Mouse (Mus musculus) lung, embryonic 14.5 days (tissue): ENCODE data around the gene Klhl29. TPM values are rescaled to one million over a fixed set of nuclear protein-coding genes. Genes with fewer than 3 reads are reported as not detected.

ENCODE experiments used
- ATAC-seq: fragments of 200-750 bp; cut with Nextera tagmentation; 2 replicates; pipeline ENCODE4 v1.8.0; 2017; ENCODE audit warnings: mild to moderate bottlenecking, moderate TSS enrichment, moderate library complexity; ENCODE audit not compliant: insufficient read depth
- DNase-seq: peaks from one replicate; pipeline ENCODE4 v3.0.0-alpha.2; 2015
- H3K27ac ChIP-seq: fragments of 300-500 bp; sonication (generic); 2 replicates; pipeline ENCODE4 v1.5.1; 2014; ENCODE audit warnings: low read depth, mild to moderate bottlenecking, moderate library complexity
- H3K27me3 ChIP-seq: fragments of 300-500 bp; sonication (generic); 2 replicates; pipeline ENCODE4 v1.6.1; 2014; ENCODE audit warnings: low read length, control low read depth; ENCODE audit not compliant: insufficient read depth
- H3K36me3 ChIP-seq: fragments of 300-500 bp; sonication (generic); 2 replicates; pipeline ENCODE4 v1.6.1; 2014; ENCODE audit warnings: control low read depth; ENCODE audit not compliant: insufficient read depth
- H3K4me1 ChIP-seq: fragments of 300-500 bp; sonication (generic); 2 replicates; pipeline ENCODE4 v1.6.1; 2014; ENCODE audit warnings: antibody characterized with exemption, control low read depth; ENCODE audit not compliant: insufficient read depth
- H3K4me2 ChIP-seq: fragments of 300-500 bp; sonication (generic); 2 replicates; pipeline ENCODE4 v1.6.1; 2014; ENCODE audit warnings: mild to moderate bottlenecking
- H3K4me3 ChIP-seq: fragments of 300-500 bp; sonication (generic); 2 replicates; pipeline ENCODE4 v1.5.1; 2014; ENCODE audit warnings: low read depth, low read length
- H3K9ac ChIP-seq: fragments of 300-500 bp; sonication (generic); 2 replicates; pipeline ENCODE4 v1.6.1; 2014
- H3K9me3 ChIP-seq: fragments of 300-500 bp; sonication (generic); 2 replicates; pipeline ENCODE4 v1.6.1; 2016; ENCODE audit warnings: low read depth, low read length, control low read depth
- CTCF ChIP-seq: IDR thresholded peaks from 2 replicates; pipeline ENCODE4 v1.5.1; 2016; ENCODE audit warnings: antibody characterized with exemption, low read depth
- WGBS: fragments of 180-500 bp; shearing (Covaris S2); extraction: QIAGEN DNeasy Blood & Tissue Kit; methylation state at CpG from one replicate; pipeline ENCODE4 v1.1.7; 2014; 5-methylcytosine and 5-hydroxymethylcytosine counted together
- polyA plus RNA-seq: library from polyadenylated mRNA; unstranded; fragments of >200 nt; fragmentation: Nextera tagmentation; extraction: Ambion mirVana; gene quantifications from 2 replicates; pipeline ENCODE4 v1.2.1, GENCODE M21; 2014

The Klhl29 gene
- polyA plus RNA-seq, 1 experiment from 2014 or later = 1.2 TPM

DNA sequence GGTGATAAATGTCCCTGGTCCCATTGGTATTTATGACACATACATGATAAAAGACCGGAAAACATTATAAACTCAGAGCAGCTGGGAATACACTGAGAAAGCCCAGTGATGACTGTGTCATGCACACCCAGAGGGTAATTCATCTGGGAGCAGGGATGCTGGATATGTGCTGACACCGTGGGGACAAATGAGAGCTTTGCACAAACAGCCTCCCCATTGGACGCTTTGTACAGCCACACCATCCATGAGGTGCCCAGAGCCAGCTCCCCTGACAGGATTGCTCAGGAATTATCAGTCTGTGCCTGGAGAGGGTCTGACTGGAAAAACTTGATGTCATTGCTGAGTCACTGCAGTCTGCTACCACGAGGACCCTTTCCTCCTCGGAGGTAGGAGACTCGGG lies 266.9 kb downstream of the Klhl29 start:
- Histone ChIP-seq H3K4me1 (no peaks in the 10 kb centered on the region), H3K36me3 (no peaks in the 10 kb centered on the region), H3K9ac (no peak overlapping the region), H3K27ac (no peak overlapping the region), H3K27me3 (no peaks in the 10 kb centered on the region), H3K9me3 (no peaks in the 10 kb centered on the region), H3K4me3 (no peak overlapping the region), H3K4me2 (no peak overlapping the region)
- 33% methylated on average over 6 of the region's 6 CpGs for WGBS
- no peak for TF ChIP-seq CTCF
- peak; percentile 71; the same call in 1 of the 2 replicates for ATAC-seq
- peak; percentile 26 for DNase-seq

DNA sequence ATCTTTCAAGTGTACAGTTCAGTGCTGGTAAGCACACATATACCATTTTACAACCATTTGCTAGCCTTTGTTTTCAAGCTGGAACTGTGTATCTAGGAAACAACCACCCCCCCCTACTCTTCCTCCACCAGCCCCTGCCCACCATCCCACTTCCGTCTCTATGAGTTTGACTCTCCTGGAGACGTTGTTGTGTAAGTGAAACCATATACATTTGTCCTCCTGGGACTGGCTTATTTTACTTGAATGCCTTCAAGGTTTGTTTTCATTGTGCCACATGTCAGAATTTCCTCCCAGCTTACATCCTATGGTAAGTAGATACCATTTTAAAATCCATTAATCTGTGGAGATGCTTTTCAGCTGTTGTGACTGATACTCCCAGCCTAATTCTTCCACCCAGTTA lies 267.7 kb downstream of the Klhl29 start:
- no peaks in the 10 kb centered on the region for H3K4me1 ChIP-seq
- H3K27me3 ChIP-seq = no peaks in the 10 kb centered on the region
- H3K9me3 ChIP-seq = no peaks in the 10 kb centered on the region
- TF ChIP-seq CTCF = no peak
- H3K4me3 ChIP-seq = no peak overlapping the region
- WGBS = 41% methylated on average over 2 of the region's 2 CpGs
- no peak overlapping the region for H3K4me2 ChIP-seq
- H3K36me3 ChIP-seq = no peaks in the 10 kb centered on the region
- no peak overlapping the region for H3K27ac ChIP-seq
- no peak overlapping the region for H3K9ac ChIP-seq
- no peak for ATAC-seq
- DNase-seq = no peak

DNA sequence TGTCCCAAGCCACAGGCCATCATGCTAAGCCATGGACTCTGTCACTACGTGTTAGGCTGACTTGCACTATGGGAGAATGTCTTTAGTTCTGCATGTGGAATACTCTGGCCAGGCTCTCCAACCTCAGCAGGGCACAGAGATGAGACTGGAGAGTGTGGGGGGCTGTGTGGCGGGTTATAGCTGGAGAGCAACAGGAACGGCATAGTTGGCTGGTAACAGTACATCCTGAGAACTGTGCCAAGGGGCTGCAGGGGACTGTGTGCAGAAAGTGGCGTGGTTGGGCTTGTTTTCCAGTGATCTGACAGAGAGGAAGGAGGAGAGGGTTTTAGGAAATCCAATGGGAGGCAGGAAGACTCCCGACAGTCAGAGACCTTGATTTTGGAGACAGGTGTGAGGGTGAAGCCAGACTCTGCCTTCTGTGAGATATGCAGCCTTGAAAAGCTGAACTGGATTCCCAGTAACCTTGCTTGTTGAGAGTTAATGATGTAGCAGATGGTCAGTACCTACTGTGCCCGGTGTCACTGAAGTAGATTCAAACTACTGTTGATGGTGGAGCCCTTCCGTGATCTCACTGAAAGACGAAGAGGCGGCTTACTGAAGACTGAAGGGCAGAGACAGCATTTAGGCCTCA lies 270.9 kb downstream of the Klhl29 start:
- ATAC-seq = no peak
- no peak overlapping the region for H3K4me2 ChIP-seq
- no peak for DNase-seq
- no peaks in the 10 kb centered on the region for H3K9me3 ChIP-seq
- H3K4me3 ChIP-seq = no peak overlapping the region
- no peak for TF ChIP-seq CTCF
- H3K27me3 ChIP-seq = no peaks in the 10 kb centered on the region
- 80% methylated on average over 9 of the region's 9 CpGs for WGBS
- H3K36me3 ChIP-seq = no peaks in the 10 kb centered on the region
- no peak overlapping the region for H3K9ac ChIP-seq
- H3K27ac ChIP-seq = no peak overlapping the region
- H3K4me1 ChIP-seq = no peaks in the 10 kb centered on the region

DNA sequence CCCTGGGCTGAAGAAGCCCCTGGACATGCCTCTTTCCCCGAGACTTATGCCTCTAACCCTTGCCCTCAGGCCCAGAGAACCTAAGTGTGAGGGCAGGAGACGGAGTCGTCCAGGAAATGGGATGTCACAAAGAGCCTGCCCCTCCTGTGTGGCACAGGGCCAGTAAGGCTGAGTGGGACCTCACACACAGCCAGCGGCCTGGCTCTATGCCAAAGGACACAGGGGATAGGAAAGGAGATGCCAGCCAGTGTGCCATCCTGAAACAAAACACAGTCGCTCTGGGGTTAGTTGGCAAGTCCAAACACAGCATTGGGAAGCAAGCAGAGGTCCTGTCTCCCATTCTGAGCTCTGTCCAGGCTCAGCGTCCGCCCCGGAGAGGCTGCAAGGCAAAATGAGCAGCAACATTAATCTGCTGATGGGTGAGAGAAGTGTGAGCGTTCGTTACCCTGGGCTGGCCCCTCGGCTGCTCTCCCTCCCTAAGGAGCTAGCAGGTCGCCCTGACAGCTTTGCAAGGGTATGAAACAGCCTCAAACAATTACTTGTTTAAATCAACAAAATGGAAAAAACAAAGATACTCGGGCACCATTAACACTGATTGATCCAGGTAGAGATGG lies 274.0 kb downstream of the Klhl29 start:
- TF ChIP-seq CTCF = no peak
- WGBS = 45% methylated on average over 13 of the region's 13 CpGs
- Histone ChIP-seq H3K27me3 (no peaks in the 10 kb centered on the region), H3K9ac (no peak overlapping the region), H3K4me2 (no peak overlapping the region), H3K27ac (no peak overlapping the region), H3K9me3 (no peaks in the 10 kb centered on the region), H3K4me1 (no peaks in the 10 kb centered on the region), H3K36me3 (no peaks in the 10 kb centered on the region), H3K4me3 (no peak overlapping the region)
- ATAC-seq (peak; percentile 59; the same call in 1 of the 2 replicates), DNase-seq (peak; percentile 35)

DNA sequence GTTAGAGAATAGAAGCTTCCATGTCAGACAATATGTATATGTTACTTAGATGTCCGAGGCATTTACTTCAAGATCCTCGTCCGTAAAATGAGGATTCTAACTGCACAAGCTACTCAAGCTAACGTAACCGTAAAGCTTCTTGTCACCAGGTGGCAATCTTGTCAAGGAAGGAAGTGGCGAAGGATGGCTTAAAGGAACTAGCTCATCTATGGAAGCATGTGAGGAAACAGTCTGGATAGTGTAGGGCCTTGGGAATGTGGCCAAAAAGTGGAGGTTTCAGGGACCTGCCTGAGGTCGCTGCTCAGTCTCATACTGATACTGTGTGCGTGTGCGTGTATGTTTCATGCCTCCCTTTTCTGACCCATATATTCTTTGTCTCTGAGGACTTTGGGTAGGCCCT lies 275.9 kb downstream of the Klhl29 start:
- Histone ChIP-seq H3K9ac (no peak overlapping the region), H3K4me1 (no peaks in the 10 kb centered on the region), H3K4me2 (no peak overlapping the region), H3K27ac (no peak overlapping the region), H3K4me3 (no peak overlapping the region), H3K9me3 (no peaks in the 10 kb centered on the region), H3K27me3 (no peaks in the 10 kb centered on the region), H3K36me3 (no peaks in the 10 kb centered on the region)
- WGBS = 75% methylated on average over 9 of the region's 9 CpGs
- DNase-seq = peak; percentile 36
- ATAC-seq = no peak
- TF ChIP-seq CTCF = peak; percentile 31

DNA sequence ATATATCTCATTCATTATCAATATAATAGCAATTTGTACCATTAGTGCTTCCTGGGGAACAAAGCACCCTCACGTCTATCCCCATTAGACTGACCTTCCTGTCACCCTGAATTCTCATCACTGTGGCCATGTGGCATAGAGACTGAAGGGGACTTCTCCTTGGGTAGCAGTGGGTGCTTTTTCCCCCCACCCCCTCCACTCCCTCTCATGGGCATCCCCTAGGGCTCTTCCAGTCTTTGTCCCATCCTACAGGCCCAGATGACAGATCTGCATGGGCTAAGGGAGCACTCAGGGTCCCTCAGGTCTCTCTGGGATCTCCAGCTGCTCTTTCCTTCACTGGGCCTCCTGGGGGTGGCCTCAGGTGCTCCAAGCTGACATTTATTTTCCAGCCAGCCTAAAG lies 286.8 kb downstream of the Klhl29 start:
- TF ChIP-seq CTCF = no peak
- H3K36me3 ChIP-seq = no peaks in the 10 kb centered on the region
- no peak overlapping the region for H3K4me3 ChIP-seq
- H3K27ac ChIP-seq = no peak overlapping the region
- ATAC-seq (peak; percentile 24; the same call in 1 of the 2 replicates), DNase-seq (no peak)
- 28% methylated on average over 1 of the region's 1 CpGs for WGBS
- no peaks in the 10 kb centered on the region for H3K27me3 ChIP-seq
- H3K4me2 ChIP-seq = no peak overlapping the region
- H3K9ac ChIP-seq = no peak overlapping the region
- no peaks in the 10 kb centered on the region for H3K9me3 ChIP-seq
- H3K4me1 ChIP-seq = peaks cover 15% of the 10 kb centered on the region

DNA sequence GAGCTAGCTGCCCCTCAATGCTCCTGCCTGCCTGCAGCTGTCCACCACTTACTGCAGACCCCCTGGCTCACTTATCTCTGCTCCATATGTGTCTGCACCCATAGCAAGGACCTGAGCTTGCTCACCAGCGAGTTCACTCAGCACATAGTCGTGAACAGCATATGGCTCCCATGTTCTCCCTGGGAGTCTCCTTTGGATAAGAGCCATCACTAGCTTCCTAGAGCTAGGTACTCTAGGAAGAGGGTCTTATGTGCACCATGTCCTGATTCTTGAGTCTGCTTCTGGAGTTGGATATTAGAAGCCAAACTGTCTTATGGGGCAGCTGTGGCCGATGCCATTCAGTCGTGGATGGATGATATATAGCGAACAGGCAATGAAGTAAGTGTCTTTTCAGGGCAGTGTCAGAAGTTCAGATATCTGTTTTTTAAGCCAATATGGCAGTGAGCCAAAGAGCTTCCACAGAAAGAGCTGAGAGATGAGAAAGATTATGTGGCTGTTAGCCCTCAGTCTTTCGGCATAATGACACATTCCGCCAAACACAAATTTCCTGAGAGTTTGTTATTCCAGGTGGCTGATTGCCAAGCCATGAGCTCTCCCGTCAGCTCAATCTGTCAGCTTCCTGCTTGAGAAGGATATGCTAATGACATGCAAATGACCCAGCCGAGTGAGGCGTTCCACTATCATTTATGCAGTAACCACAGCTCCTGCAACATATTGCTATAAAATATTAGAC lies 287.5 kb downstream of the Klhl29 start:
- Histone ChIP-seq H3K4me3 (no peak overlapping the region), H3K36me3 (no peaks in the 10 kb centered on the region), H3K27ac (no peak overlapping the region), H3K9me3 (no peaks in the 10 kb centered on the region), H3K27me3 (no peaks in the 10 kb centered on the region), H3K9ac (no peak overlapping the region), H3K4me1 (peaks cover 15% of the 10 kb centered on the region), H3K4me2 (peak overlapping the region; percentile 41)
- ATAC-seq (peak; percentile 83), DNase-seq (peak; percentile 97)
- WGBS = 15% methylated on average over 10 of the region's 10 CpGs
- no peak for TF ChIP-seq CTCF
